Mouse (Mus musculus) CH12.LX (cell line): Measurements from ENCODE around the gene Rcvrn.

Experiments
- BHLHE40 ChIP-seq: IDR thresholded peaks from 2 replicates; pipeline ENCODE4 v1.6.1; 2011; ENCODE audit warnings: mild to moderate bottlenecking, low read depth, low read length, improper control_type of control experiment
- CTCF ChIP-seq, 2 experiments: IDR thresholded peaks in 1 of 2; conservative IDR thresholded peaks in 1 of 2; 2 replicates each; pipeline ENCODE4 v1.5.1; 2011 to 2012; ENCODE audit warnings: low read depth in 2 of 2, low read length in 2 of 2, improper control_type of control experiment in 1 of 2, inconsistent platforms in 1 of 2, mild to moderate bottlenecking in 1 of 2, moderate library complexity in 1 of 2
- EP300 ChIP-seq: IDR thresholded peaks from 2 replicates; pipeline ENCODE4 v1.6.1; 2011; ENCODE audit warnings: low read length, improper control_type of control experiment
- HCFC1 ChIP-seq: IDR thresholded peaks from 2 replicates; pipeline ENCODE4 v1.6.1; 2012; ENCODE audit warnings: low read depth, mild to moderate bottlenecking, inconsistent platforms, low read length, improper control_type of control experiment
- IRF4 ChIP-seq: IDR thresholded peaks from 2 replicates; pipeline ENCODE4 v1.6.1; 2014; ENCODE audit warnings: low read depth, mild to moderate bottlenecking, inconsistent platforms, low read length, improper control_type of control experiment
- MAX ChIP-seq: IDR thresholded peaks from 2 replicates; pipeline ENCODE4 v1.6.1; 2011; ENCODE audit warnings: low read length, improper control_type of control experiment
- MAZ ChIP-seq: IDR thresholded peaks from 2 replicates; pipeline ENCODE4 v1.6.1; 2012; ENCODE audit warnings: low read depth, mild to moderate bottlenecking, inconsistent platforms, low read length, improper control_type of control experiment, moderate library complexity
- NELFE ChIP-seq: IDR thresholded peaks from 2 replicates; pipeline ENCODE4 v1.6.1; 2011; ENCODE audit warnings: low read depth, low read length, improper control_type of control experiment
- POLR2A ChIP-seq: IDR thresholded peaks from 2 replicates; pipeline ENCODE4 v1.6.1; 2011; ENCODE audit warnings: low read depth, mild to moderate bottlenecking, improper control_type of control experiment, low read length
- RAD21 ChIP-seq: IDR thresholded peaks from 2 replicates; pipeline ENCODE4 v1.6.1; 2011; ENCODE audit warnings: low read depth, mild to moderate bottlenecking, low read length, improper control_type of control experiment, moderate library complexity
- SMC3 ChIP-seq: IDR thresholded peaks from 2 replicates; pipeline ENCODE4 v1.6.1; 2011; ENCODE audit warnings: low read depth, low read length, improper control_type of control experiment
- USF2 ChIP-seq: conservative IDR thresholded peaks from 2 replicates; pipeline ENCODE4 v1.6.1; 2011; ENCODE audit warnings: low read depth, low read length, improper control_type of control experiment

- no peak for TF ChIP-seq POLR2A
- TF ChIP-seq EP300: no peak
- TF ChIP-seq RAD21: no peak
- no peak for TF ChIP-seq USF2
- TF ChIP-seq IRF4: no peak; the same call in 1 of the 2 replicates
- TF ChIP-seq CTCF (conservative IDR thresholded peaks at IDR 0.05 in 1 of 2, IDR thresholded peaks at IDR 0.05 in 1 of 2; ENCODE audit: low read depth in 2 of 2, low read length in 2 of 2): no peak
- no peak for TF ChIP-seq SMC3
- TF ChIP-seq NELFE: no peak
- TF ChIP-seq MAZ: no peak
- no peak for TF ChIP-seq MAX
- no peak for TF ChIP-seq HCFC1
- no peak for TF ChIP-seq BHLHE40
These were observed 38.8 kb upstream of the Rcvrn start for GRCm38 (mm10) chr11:67656366-67656765.
